Mouse (Mus musculus): ENCODE measurements at regions not wholly inside any gene's neighbourhood (a gene's known extent, or its start where the extent isn't known, plus 50 kb on each side); places are given as distances from the start of the nearest gene placed in this dataset.

GRCm38 (mm10) chr1:152184956-152185355 lies 95.0 kb upstream of the 1700025G04Rik start:
- Histone ChIP-seq H3K4me3 (ENCODE audit: low read depth, low read length) (no peak overlapping the region), H3K27me3 (ENCODE audit: insufficient read depth, low read length) (no peaks in the 10 kb centered on the region), H3K4me2 (ENCODE audit: low read depth, low read length, poor library complexity, severe bottlenecking) (no peak overlapping the region), H3K9ac (replicated peaks; ENCODE audit: low read length, poor library complexity, severe bottlenecking) (no peak overlapping the region), H3K9me3 (ENCODE audit: low read length) (no peaks in the 10 kb centered on the region), H3K36me3 (ENCODE audit: insufficient read depth, low read length) (no peaks in the 10 kb centered on the region), H3K27ac (ENCODE audit: low read depth, low read length) (no peak overlapping the region), H3K4me1 (ENCODE audit: insufficient read depth, low read length) (no peaks in the 10 kb centered on the region)
- 62% methylated on average over 3 of the region's 3 CpGs for WGBS
- DNase-seq (ENCODE audit: low spot score), result no peak
- no peak for TF ChIP-seq CTCF (IDR thresholded peaks at IDR 0.05)
- ATAC-seq (ENCODE audit: low FRiP score), result no peak

- ATAC-seq (ENCODE audit: low FRiP score) (no peak), DNase-seq (ENCODE audit: low spot score) (no peak)
- TF ChIP-seq CTCF (IDR thresholded peaks at IDR 0.05), result no peak
- no peak overlapping the region for H3K4me3 ChIP-seq (ENCODE audit: low read depth, low read length)
- WGBS, result 88% methylated on average over 9 of the region's 9 CpGs
- no peak overlapping the region for H3K9ac ChIP-seq (replicated peaks; ENCODE audit: low read length, poor library complexity, severe bottlenecking)
- H3K9me3 ChIP-seq (ENCODE audit: low read length), result no peaks in the 10 kb centered on the region
- H3K27me3 ChIP-seq (ENCODE audit: insufficient read depth, low read length), result no peaks in the 10 kb centered on the region
- H3K27ac ChIP-seq (ENCODE audit: low read depth, low read length), result no peak overlapping the region
- no peaks in the 10 kb centered on the region for H3K36me3 ChIP-seq (ENCODE audit: insufficient read depth, low read length)
- no peak overlapping the region for H3K4me2 ChIP-seq (ENCODE audit: low read depth, low read length, poor library complexity, severe bottlenecking)
- no peaks in the 10 kb centered on the region for H3K4me1 ChIP-seq (ENCODE audit: insufficient read depth, low read length)
Observed at GRCm38 (mm10) chr1:152176267-152176970, 86.5 kb upstream of the 1700025G04Rik start.

GRCm38 (mm10) chr1:152175691-152176090 lies 85.8 kb upstream of the 1700025G04Rik start:
- no peaks in the 10 kb centered on the region for H3K4me1 ChIP-seq (ENCODE audit: insufficient read depth, low read length)
- no peaks in the 10 kb centered on the region for H3K36me3 ChIP-seq (ENCODE audit: insufficient read depth, low read length)
- no peaks in the 10 kb centered on the region for H3K27me3 ChIP-seq (ENCODE audit: insufficient read depth, low read length)
- no peaks in the 10 kb centered on the region for H3K9me3 ChIP-seq (ENCODE audit: low read length)
- WGBS, result 90% methylated on average over 3 of the region's 3 CpGs
- H3K4me3 ChIP-seq (ENCODE audit: low read depth, low read length), result no peak overlapping the region
- DNase-seq (ENCODE audit: low spot score) (no peak), ATAC-seq (ENCODE audit: low FRiP score) (no peak)
- H3K9ac ChIP-seq (replicated peaks; ENCODE audit: low read length, poor library complexity, severe bottlenecking), result no peak overlapping the region
- H3K4me2 ChIP-seq (ENCODE audit: low read depth, low read length, poor library complexity, severe bottlenecking), result no peak overlapping the region
- no peak overlapping the region for H3K27ac ChIP-seq (ENCODE audit: low read depth, low read length)
- no peak for TF ChIP-seq CTCF (IDR thresholded peaks at IDR 0.05)

GRCm38 (mm10) chr1:152174464-152174863 lies 84.5 kb upstream of the 1700025G04Rik start:
- H3K4me1 ChIP-seq (ENCODE audit: insufficient read depth, low read length), result no peaks in the 10 kb centered on the region
- H3K9ac ChIP-seq (replicated peaks; ENCODE audit: low read length, poor library complexity, severe bottlenecking), result no peak overlapping the region
- ATAC-seq (ENCODE audit: low FRiP score) (no peak), DNase-seq (ENCODE audit: low spot score) (no peak)
- H3K27ac ChIP-seq (ENCODE audit: low read depth, low read length), result no peak overlapping the region
- H3K9me3 ChIP-seq (ENCODE audit: low read length), result no peaks in the 10 kb centered on the region
- H3K4me2 ChIP-seq (ENCODE audit: low read depth, low read length, poor library complexity, severe bottlenecking), result no peak overlapping the region
- H3K36me3 ChIP-seq (ENCODE audit: insufficient read depth, low read length), result no peaks in the 10 kb centered on the region
- H3K4me3 ChIP-seq (ENCODE audit: low read depth, low read length), result no peak overlapping the region
- WGBS, result 93% methylated on average over 4 of the region's 4 CpGs
- TF ChIP-seq CTCF (IDR thresholded peaks at IDR 0.05), result no peak
- H3K27me3 ChIP-seq (ENCODE audit: insufficient read depth, low read length), result no peaks in the 10 kb centered on the region

- Histone ChIP-seq H3K36me3 (ENCODE audit: insufficient read depth, low read length) (no peaks in the 10 kb centered on the region), H3K4me3 (ENCODE audit: low read depth, low read length) (no peak overlapping the region), H3K27ac (ENCODE audit: low read depth, low read length) (no peak overlapping the region), H3K9me3 (ENCODE audit: low read length) (no peaks in the 10 kb centered on the region), H3K27me3 (ENCODE audit: insufficient read depth, low read length) (no peaks in the 10 kb centered on the region), H3K4me2 (ENCODE audit: low read depth, low read length, poor library complexity, severe bottlenecking) (no peak overlapping the region), H3K9ac (replicated peaks; ENCODE audit: low read length, poor library complexity, severe bottlenecking) (no peak overlapping the region), H3K4me1 (ENCODE audit: insufficient read depth, low read length) (no peaks in the 10 kb centered on the region)
- TF ChIP-seq CTCF (IDR thresholded peaks at IDR 0.05), result no peak
- 33% methylated on average over 16 of the region's 16 CpGs for WGBS
- ATAC-seq (ENCODE audit: low FRiP score) (no peak), DNase-seq (ENCODE audit: low spot score) (peak; percentile 22)
Observed at GRCm38 (mm10) chr1:152171034-152171790, 81.3 kb upstream of the 1700025G04Rik start.

GRCm38 (mm10) chr1:152170583-152170982 lies 80.7 kb upstream of the 1700025G04Rik start:
- Histone ChIP-seq H3K27ac (ENCODE audit: low read depth, low read length) (no peak overlapping the region), H3K9me3 (ENCODE audit: low read length) (no peaks in the 10 kb centered on the region), H3K4me1 (ENCODE audit: insufficient read depth, low read length) (no peaks in the 10 kb centered on the region), H3K4me3 (ENCODE audit: low read depth, low read length) (no peak overlapping the region), H3K36me3 (ENCODE audit: insufficient read depth, low read length) (no peaks in the 10 kb centered on the region), H3K9ac (replicated peaks; ENCODE audit: low read length, poor library complexity, severe bottlenecking) (no peak overlapping the region), H3K27me3 (ENCODE audit: insufficient read depth, low read length) (no peaks in the 10 kb centered on the region), H3K4me2 (ENCODE audit: low read depth, low read length, poor library complexity, severe bottlenecking) (no peak overlapping the region)
- no peak for TF ChIP-seq CTCF (IDR thresholded peaks at IDR 0.05)
- DNase-seq (ENCODE audit: low spot score), result no peak
- ATAC-seq (ENCODE audit: low FRiP score), result no peak
- 89% methylated on average over 8 of the region's 8 CpGs for WGBS
